Mouse (Mus musculus): ENCODE data around the gene Marveld3.

Marveld3 gene

DNA sequence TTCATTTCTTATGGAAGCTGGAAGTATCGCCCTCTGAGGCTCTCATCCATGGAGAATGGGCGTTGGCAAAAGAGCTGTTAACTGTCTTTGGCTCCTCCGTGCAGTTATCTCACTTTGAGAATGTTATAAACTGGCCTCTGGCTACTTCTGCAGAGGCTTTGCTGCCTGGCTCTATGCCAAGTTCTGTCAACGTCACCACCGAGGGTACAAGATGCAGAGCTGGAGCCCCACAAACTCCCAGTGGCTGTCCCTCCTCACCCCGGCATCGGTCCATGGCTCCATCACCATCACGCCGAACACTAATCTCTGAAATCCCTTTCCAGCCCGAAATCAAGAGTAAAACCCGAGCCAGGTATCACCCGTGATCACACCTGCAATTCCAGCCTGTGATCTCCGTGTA, 1.4 kb upstream of the Marveld3 start:
- no peak for DNase-seq

DNA sequence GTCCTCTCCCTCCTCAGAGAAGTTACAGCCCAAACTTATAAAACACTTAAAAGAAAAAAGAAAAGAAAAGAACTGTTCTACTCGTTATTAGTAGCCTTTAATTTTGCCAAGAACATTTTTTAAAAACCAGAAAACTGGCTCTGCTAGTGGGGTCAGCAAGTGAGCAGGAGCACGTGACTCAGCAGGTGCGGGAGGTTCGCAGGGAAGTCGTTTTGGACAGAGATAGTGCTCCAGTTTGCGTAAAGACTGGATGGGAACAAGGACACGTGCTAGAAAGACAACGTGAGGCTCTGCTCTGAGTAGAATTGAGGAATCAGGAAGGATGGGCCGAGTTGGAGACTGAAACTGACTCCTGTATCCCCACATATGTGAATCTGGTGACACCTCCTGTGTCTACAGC, 893 bp upstream of the Marveld3 start:
- no peak for DNase-seq

DNA sequence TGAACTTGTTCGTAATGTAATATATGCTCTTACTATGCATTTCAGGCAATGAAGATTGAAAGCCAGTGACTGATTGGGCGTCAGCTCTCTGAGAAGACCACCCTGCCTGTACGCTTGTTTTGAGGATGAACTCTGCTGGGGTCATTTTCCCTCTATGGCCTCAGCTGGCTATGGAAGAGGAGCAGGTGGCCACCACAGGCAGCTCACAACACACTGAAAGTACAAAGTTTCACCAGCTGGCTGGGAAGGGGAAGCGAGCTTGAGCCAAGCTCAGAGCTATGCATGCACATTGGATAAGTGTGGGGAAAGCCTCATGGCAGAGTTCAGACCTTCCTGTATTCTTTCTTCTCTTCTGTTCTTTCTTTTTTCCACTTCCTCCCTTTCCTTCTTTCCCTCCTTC, 2.9 kb downstream of the Marveld3 start:
- DNase-seq, result no peak

DNA sequence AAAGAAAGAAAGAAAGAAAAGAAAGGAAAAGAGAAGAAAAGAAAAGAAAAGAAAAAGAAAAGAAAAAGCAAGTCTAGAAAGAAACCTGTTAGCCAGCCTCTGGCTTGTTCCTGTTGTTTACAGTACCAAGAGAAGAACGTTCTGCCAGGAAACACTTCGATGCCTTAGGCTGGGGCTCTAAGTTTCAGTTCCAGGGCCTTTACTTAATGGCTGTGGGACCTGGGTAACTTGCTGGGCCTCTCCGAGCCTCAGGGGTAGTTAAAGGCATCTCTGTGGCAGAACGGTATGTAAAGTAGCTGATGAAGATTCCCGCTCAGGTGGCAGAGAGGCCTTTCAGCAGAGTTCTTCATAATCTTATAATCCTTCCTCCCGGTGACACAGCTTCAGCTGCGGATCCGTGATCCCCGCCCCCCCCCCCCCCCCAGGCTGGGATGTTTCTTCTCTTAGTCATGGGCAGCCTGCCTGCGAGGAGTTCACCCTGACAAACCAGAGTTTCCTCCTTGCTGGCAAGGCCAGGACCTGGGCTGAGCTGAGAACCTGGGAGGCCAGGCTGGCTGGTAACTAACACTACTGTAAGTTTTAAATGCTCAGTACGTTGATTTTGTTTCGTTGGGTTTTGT, 3.9 kb downstream of the Marveld3 start:
- DNase-seq, result no peak

DNA sequence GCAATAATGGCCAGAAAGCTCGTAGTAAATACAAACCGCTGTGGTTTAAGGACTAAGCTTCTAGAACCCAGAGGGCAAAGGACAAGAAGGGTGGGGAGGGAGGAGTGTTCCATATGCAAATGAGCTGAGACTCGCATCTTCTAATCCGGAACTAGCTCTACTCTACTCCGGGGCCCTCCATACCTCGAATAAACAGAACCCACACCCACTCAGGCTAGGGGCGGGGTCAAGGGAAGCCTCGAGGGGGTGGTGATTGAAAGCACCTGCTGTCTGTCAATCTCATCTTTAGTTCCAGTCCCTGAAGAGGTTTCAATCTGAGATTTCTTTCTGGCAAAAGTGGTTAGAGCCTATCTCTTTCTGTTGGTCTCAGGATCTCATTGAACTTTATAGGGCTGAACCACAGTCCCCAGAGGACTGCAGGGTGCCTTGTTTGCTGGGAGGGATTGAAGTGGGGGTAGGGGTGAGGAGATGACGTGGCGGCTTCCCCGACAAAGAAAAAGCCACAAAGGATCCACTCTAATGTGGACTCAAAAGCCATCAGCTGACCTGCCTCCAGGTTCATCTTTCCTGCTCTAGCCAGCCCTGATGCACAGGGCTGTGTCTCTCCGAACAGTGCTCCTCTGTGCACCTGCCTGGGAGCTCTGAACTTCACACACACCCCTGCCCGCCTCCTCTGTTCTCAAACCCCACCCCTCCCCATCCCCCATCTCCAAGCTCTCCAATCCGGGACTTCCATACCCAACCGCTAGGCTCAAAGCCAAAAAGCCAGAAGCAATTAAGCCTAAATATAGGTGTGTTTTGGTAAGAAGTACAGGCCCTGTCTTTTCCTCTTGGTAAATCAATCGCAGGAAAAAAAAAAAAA, 4.6 kb downstream of the Marveld3 start:
- peak; percentile 61 to 78 for DNase-seq

DNA sequence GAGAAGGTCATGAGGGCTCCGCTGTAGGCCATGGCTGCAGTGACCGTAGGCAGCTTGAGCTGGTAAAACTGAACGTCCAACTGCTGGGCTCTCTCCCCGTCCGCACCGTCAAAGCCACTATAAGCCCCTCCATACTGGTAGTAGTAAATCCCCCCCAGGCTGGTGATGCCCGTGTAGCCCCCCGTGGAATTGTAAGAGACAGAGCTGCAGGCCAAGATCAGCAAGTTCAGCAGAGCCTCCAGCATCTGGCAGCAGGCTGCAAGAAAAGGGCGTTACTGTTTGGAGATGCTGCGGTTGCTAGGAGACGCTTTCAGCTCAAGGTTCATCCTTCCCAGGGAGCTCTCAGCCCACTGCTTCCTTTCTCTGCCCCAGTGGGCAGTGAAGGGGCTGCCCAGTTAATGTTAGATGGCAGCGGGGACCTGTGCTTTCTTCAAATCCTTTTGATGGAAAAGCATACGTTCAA, 7.5 kb downstream of the Marveld3 start:
- DNase-seq, result peak; percentile 36 to 54

DNA sequence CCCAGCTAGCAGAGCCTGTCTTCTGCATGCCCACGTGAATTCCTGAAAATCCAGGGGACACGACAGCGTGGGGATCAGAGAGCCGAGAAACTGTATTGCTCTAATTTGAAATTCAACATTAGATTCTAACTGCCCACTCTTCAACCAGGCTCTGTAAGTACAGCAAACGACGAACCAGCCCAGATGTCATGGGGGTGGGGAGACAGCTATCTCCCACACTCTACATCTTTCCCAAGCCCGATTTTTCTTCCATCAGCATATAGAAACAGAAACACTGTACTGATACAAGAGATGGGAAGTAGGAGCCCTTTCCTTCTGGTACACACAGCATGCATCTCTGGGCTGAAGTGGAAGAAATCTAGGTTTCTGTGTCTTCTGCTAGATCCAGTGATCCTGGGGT, 9.8 kb downstream of the Marveld3 start:
- no peak for DNase-seq

DNA sequence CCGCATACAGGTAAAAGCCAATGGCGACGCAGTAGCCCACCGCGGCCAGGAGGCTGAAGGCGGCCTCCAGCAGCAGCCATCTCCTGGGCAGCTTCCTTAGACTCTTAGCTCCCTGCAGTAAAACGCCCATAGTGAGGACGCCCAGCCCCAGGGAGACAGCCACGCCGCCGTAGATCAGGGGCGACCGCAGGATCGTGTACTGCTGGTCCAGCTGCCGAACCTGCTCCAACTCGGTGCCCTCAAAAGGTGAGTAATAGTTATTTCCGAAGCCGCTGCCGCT, 13.8 kb downstream of the Marveld3 start:
- no peak for DNase-seq

DNA sequence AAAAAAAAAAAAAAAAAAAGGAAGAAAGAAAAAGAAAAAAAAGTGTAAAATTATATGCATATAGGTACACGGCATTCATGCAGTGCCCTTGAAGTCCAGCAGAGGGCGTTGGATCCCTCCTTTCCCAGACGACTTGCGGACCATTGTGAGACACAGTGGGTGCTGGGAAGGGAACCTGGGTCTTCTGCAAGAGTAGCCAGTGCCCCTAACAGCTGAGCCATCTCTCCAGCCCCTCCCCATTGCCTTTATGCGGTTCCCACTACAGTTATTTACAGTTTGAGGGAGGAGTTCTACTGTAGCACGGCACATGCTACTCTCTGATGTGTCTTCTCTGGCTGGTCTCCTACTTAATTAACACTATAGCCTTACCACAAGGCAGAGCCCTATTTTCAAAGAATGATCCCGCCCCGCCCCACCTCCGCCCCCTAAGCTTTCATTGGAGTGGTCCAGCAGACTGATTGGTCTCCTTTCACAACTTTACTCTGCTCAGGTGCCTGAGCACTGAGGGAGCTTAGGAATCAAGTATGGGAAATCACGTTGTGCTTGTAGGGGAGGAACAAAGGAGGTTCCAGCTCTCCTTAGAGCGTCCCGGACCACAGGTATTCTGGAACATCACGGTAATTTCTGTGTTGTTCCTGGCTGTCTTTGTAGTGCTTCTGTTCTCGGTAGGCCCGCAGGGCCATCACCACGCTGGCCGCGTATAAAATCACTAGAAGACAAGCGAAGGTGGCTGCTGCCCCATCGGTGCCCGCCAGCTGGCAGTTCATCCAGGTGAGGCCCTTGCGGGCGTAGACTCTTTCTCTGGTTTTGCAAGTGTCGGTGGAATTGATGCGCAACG, 14.3 kb downstream of the Marveld3 start:
- DNase-seq, result peak; percentile 34 to 62

DNA sequence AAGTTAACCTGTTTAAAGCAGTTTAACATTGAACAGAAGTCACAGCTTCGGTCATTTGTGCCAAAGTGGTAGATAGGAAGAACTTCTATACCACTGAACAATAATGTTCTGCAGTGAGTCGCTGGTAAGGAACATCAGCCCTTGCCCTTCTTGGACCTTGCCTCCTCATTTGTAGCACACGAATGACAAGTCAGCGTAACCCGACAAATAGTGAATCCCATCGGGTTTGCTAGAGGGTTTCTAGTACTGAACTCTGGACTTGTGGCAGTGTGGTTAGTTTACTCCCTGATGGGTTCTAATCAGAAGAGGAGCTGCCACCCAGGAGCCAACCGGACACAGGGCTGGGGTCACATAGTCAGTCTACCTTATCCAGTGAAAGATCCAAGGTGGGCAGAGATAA, 15.7 kb downstream of the Marveld3 start:
- DNase-seq, result peak; percentile 46 to 66

DNA sequence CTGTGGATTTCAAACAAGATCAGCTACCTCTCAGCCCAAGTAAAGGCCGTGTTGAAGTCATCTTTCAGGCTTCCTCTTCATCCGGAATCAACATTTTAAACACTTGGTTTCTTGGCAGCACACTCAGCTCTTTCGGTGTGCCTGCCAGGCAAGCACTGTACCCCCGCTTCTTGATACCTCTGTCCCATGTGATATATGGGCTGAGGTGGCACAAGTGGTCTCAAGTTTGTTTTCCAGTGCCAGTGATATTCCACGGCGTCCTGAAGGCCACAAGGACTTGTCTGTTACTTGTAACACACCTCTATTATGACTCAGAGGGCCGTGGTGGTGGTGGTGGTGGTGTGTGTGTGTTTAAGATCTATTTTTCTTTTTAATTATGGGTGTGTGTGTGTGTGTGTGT, 16.3 kb downstream of the Marveld3 start:
- DNase-seq, result no peak

DNA sequence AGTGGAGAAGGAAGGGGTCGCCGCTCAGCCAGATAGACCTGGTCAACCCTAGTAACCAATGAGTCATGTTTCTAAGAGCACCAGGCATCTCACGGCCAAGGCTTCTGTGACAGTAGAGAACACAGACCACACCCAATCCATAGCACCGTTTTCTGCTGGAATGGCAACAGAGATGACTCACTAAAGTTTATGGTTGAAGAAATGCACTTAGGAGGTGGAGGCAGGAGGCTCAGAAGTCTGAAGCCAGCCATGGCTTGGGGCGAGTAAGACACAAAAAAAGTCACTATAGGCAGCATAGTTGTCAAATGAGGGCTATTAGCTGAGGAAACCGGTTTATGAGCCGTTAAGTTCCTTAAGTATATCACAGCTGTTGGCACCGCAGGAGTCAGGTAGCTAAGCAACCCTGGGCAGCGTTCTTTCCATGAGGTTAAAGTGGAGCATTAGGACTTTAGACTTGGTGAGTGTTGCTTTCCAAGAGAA, 16.8 kb downstream of the Marveld3 start:
- peak; percentile 59 to 80 for DNase-seq

DNA sequence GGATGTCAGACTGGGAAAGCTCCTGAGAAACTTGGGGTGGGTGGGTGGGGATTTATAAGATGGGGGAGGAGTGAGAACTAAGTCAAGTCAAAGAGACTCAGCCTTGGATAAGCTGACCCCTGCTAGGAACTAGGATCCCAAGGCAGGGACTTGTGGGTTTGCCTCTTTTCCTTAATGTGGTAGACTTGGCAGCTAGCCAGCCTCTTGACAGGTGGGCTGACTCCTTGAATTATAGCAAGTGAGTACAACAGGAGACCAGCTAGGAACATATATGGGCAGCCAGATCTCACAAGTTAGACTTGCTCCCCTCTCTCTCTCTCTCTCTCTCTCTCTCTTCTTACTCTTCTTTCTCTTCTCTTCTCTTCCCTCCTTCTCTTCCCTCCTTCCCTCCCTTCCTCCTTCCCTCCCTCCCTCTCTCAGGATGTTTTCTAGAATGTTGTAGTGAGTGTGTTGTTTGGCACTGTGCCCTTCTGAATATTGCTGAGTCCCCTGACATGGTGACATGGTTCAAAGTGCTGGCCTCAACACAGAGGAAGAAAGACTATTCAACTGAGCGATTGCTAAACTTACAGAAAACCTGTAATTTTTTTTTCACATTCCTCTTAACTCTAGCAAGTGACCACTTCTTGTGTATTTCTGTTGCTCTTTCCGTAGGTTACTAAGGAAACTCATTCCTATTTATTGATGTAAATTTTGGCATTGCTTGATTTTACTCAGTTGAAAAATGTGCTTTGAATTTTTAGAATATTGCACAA, 20.2 kb downstream of the Marveld3 start:
- DNase-seq, result peak in 1 of 2 experiments; percentile 24

DNA sequence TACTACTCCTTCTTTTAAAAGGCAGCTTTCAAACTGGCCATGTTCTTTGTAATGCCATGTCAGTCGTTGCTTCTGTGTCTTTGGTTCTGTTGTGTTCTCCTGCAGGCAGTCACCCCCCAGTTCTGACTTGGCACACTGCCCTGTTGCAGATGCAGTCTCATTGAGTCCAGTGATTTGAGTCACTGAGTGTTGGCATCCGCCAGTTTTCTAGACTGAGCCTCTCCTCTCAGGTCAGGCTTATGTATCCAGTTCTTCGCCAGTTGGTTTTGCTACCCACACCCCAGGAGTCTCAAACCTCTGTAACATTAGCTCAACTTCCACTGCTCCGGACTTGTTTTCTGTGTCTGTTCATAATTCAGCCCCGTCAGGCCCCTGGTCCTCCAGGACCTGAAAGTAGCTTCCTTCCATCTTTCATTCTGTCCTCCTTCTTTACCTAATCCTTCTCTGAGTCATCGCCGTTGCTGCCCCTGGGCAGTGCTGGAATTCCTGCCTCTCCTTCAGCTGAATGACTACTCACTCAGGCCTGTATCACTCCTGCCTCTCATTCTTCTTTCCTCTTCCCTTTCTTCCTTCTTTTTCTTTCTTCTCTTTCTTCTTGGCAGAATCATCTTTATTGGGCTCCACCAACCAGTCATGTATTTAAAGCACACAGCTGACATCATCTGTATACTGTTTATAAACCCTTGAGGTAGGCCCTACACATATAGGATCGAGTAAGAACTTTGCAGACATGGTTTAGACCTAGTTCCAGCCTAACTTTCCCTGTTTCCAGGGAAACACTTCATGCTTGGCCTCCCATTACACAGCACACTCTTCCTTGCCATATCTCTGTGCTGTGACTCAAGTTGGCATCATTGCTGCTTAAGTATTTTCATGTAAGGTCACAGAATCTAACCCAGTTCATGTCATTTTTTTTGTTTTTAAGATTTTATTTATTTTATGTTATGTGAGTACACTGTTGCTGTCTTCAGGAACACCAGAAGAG, 41.3 kb downstream of the Marveld3 start:
- peak in 1 of 2 experiments; percentile 10 for DNase-seq

DNA sequence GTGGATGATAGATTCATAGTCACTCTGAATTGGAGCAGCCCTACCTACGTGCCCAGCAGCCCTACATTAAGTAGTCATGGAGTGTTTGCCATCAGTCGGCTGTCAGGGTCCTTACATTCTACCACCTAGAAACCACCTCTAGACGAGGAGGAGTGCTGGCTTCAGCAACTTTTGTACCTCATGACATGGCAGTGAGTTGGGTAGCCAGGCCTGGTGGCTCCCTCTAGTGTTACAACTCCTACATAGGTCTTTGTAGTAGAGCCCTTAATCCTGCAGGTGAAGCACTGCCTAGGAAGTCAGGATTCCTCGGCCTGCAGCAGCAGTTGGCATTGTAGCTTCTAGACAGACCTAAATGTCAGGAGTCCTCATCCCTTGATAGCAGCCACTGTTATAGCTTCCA, 44.7 kb downstream of the Marveld3 start:
- peak; percentile 77 for DNase-seq

DNA sequence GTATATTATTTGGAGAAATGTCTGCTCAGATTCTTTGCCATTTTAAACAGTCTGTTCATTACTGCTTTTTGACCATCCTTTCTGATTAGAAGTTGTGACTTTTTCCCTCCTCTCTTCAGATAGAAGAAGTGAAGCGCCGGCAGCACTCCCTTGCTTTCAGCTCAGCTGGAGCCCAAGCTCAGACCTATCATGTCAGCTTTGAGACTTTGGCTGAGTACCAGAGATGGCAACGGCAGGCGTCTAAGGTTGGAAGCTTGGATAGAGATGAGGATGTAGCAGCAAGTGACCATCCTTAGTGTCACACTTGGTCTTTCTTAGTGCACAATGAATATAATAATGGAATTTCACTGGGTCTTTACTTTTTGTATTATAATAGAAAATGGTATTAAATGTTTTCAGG, 54.6 kb downstream of the Marveld3 start:
- no peak for DNase-seq

DNA sequence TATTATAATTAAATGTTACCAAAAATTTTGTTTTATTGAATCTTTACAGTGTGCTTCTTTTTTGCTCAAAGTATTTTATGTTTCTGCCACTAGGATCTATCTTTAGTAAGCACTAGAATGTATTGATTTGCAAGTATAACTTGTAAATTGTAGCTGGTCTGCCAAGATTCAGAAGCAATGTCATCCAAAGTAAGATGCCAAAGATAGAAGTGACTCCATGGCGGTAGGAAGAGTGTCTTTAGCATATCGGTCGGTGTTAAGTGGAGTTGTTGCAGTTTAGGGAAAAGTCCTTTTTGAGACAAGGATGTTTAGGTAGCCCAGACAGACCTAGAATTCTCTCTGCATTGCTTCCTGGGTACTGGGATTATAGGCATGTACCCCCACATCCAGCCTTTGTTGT, 55.1 kb downstream of the Marveld3 start:
- no peak for DNase-seq

DNA sequence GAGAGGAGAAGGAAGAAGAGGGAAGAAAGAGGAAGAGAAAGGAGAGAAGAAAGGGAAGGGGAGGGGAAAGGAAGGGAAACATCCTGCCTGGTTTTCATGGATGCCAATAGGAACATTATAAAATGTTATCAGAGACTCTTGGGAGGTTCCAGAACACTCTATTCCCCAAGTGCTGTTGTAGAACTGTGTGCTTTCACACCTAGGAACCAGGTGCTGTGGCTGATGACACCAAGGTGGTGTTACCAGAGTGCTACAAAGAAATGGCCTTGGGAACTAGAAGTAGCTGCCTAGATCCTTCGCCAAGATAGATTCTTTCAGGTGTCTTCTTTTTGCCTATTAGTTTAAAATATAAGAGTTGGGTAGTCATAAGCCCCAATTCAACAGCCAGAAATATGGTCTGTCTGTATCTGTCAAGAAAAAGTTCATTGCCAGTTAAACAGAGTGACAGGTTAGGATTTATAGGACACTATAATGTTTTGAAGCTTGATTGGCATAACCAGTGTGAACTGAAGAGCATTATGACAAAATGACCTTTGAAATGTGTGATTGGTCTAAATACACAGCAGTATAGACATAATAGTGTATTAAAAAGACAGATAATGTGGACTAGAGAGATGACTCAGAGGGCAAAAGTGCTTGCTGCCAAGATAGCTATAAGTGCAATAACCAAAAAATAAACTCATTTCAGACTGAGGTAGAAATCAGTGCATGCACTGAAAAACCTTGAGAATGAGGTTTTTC, 56.9 kb downstream of the Marveld3 start:
- no peak for DNase-seq

DNA sequence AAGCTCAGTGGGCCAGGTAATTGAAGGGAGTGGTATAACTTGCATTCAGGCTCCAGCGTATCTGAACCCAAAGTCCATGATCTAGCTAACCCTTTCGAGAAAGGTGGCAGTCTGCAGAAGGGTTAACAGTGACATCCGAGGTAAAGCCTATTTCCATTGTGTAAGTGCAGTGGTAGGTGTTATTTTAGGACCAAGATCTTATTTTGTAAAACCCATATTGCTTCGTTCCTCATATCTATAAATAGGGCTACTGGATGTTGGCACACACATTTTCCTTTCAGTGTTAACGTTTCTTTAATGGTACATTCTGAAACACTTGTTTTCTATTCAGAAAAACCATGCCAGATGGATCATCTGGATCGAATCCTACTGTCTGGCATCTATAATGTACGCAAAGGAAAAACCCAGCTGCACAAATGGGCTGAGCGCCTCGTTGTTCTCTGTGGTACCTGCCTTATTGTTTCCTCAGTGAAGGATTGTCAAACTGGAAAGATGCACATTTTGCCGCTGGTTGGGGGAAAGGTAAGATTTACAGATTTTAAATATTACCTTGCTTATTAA, 58.0 kb downstream of the Marveld3 start:
- DNase-seq, result no peak

DNA sequence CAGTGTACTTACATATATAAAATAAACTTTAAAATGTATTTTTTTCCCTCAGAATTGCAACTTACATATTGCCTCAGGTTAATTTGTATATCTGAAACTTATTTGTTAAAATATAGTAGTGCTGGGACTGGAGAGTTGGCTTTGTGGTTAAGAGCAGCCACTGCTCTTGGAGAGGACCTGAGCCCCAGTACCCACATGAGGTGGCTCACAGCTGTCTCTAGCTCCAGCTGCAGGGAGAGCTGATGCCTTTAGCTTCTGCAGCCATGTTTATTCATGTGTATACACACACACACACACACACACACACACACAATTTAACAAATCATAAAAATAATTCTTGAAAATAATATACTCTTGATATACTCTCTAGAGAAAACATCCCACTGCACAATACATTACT, 59.6 kb downstream of the Marveld3 start:
- DNase-seq, result no peak

Measured in kidney, postnatal 36 days (tissue).